ENCODE assay signal across 8 mouse cellular contexts in the genomic region with DNA sequence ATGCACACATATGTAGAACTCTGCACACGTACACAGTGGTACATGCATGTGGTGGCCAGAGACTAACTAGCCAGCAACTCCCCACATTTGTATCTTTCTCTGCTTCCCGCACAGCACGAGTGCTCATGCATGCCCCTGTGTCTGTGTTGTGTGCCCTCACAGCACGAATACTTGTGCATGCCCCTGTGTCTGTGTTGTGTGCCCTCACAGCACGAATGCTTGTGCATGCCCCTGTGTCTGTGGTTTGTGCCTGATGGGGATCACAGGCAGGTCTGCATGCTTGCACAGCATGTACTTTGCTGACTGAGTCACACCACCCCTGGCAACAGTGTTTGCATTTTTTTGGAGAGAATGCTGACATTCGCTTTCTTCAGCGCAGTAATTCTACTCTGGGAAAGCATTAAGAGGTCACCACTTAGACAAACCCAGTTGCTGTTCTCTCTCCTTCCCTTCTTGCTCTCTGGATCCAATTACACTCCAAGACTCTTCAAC.
DNase-seq lines count a peak whose midpoint lies in the region; ATAC-seq lines count a peak whose summit lies in the region.

No protein-coding gene starts in this region.

- peak overlapping the region; percentile 58 for H3K27ac ChIP-seq in forebrain, embryonic 10.5 days
- H3K27ac ChIP-seq in forebrain, embryonic 15.5 days (replicated peaks), result no peak overlapping the region
- H3K27ac ChIP-seq in limb, embryonic 11.5 days (replicated peaks; ENCODE audit: low read depth, low read length), result no peak overlapping the region

- H3K4me1 ChIP-seq in forebrain, embryonic 10.5 days, result peaks cover 22% of the 10 kb centered on the region
- H3K4me1 ChIP-seq in forebrain, embryonic 15.5 days, result 0 out of 2 replicates have a peak, but pooled peaks cover 3% of the 10 kb centered on the region
- peaks cover 3% of the 10 kb centered on the region; the same call in 1 of the 2 replicates for H3K4me1 ChIP-seq in limb, embryonic 11.5 days (ENCODE audit: control insufficient read depth, insufficient read depth, low read length)

- H3K4me2 ChIP-seq in forebrain, embryonic 15.5 days (replicated peaks), result no peak overlapping the region
- H3K4me2 ChIP-seq in limb, embryonic 11.5 days (ENCODE audit: low read depth, severe bottlenecking), result no peak overlapping the region; the same call in 1 of the 2 replicates

- 68% methylated on average over 7 of the region's 7 CpGs for WGBS in forebrain, embryonic 10.5 days
- WGBS in forebrain, embryonic 15.5 days, result 67% methylated on average over 7 of the region's 7 CpGs
- WGBS in limb, embryonic 11.5 days, result 36% methylated on average over 7 of the region's 7 CpGs

- H3K9me3 ChIP-seq in forebrain, embryonic 10.5 days, result no peaks in the 10 kb centered on the region
- H3K9me3 ChIP-seq in forebrain, embryonic 15.5 days, result no peaks in the 10 kb centered on the region
- H3K9me3 ChIP-seq in limb, embryonic 11.5 days (ENCODE audit: control insufficient read depth, low read length), result no peaks in the 10 kb centered on the region

- no peak overlapping the region for H3K9ac ChIP-seq in forebrain, embryonic 15.5 days (replicated peaks)
- no peak overlapping the region for H3K9ac ChIP-seq in limb, embryonic 11.5 days (ENCODE audit: low read length)

- DNase-seq in forebrain, embryonic 10.5 days (ENCODE audit: extremely low spot score, low spot score), result no peak
- peak; percentile 21 for DNase-seq in urinary bladder, postnatal 14 days (ENCODE audit: low spot score)
- no peak for DNase-seq in urinary bladder, adult 18-20 months (ENCODE audit: low spot score in 2 of 2)
- DNase-seq in limb, embryonic 11.5 days (ENCODE audit: low spot score), result peak; percentile 29
- DNase-seq in thymus, postnatal 4 days, result no peak
- no peak for DNase-seq in c-Kit-positive CD71-positive TER-119-positive erythroid progenitor cells, embryonic 14.5 days (ENCODE audit: low spot score)
- no peak for DNase-seq in cerebellum, adult 11 months

- ATAC-seq in forebrain, embryonic 15.5 days (replicated peaks), result no peak
- no peak; the same call in 1 of the 2 replicates for ATAC-seq in limb, embryonic 11.5 days (ENCODE audit: insufficient number of reproducible peaks, low FRiP score, low TSS enrichment, low read depth)

- no peaks in the 10 kb centered on the region for H3K27me3 ChIP-seq in forebrain, embryonic 10.5 days (ENCODE audit: poor library complexity, severe bottlenecking)
- H3K27me3 ChIP-seq in forebrain, embryonic 15.5 days, result no peaks in the 10 kb centered on the region
- no peaks in the 10 kb centered on the region for H3K27me3 ChIP-seq in limb, embryonic 11.5 days (ENCODE audit: control insufficient read depth, insufficient read depth, low read length)

- H3K36me3 ChIP-seq in forebrain, embryonic 10.5 days (replicated peaks), result no peaks in the 10 kb centered on the region
- no peaks in the 10 kb centered on the region for H3K36me3 ChIP-seq in forebrain, embryonic 15.5 days
- no peaks in the 10 kb centered on the region for H3K36me3 ChIP-seq in limb, embryonic 11.5 days (ENCODE audit: control insufficient read depth, insufficient read depth, low read length)

- H3K4me3 ChIP-seq in forebrain, embryonic 10.5 days, result no peak overlapping the region
- no peak overlapping the region for H3K4me3 ChIP-seq in forebrain, embryonic 15.5 days
- no peak overlapping the region for H3K4me3 ChIP-seq in limb, embryonic 11.5 days (ENCODE audit: low read depth, low read length)

Comparison
In these comparisons a context has a peak if more than half of its experiments do, and no peak if none do; other contexts are left out.
1. DNase-seq: peak in urinary bladder, postnatal 14 days (single experiment) and limb, embryonic 11.5 days (single experiment); none in forebrain, embryonic 10.5 days (single experiment), urinary bladder, adult 18-20 months (0 of 2), thymus, postnatal 4 days (single experiment), c-Kit-positive CD71-positive TER-119-positive erythroid progenitor cells, embryonic 14.5 days (single experiment) and cerebellum, adult 11 months (single experiment).